Mouse (Mus musculus) left cerebral cortex, adult 2 months (tissue): ENCODE data around the gene Try5. TPM values are rescaled to one million over a fixed set of nuclear protein-coding genes. Genes with fewer than 3 reads are reported as not detected.
"Not testable (repeated sequence)": the region's sequence is repeated elsewhere in the genome, so short reads cannot be mapped to it uniquely, and the experiment has no call there.

Source experiments
- DNase-seq, 2 experiments: peaks; one replicate each; pipeline ENCODE4 v3.0.0; 2021 to 2022; ENCODE audit warnings: low spot score in 2 of 2, mixed read lengths in 1 of 2; ENCODE audit errors: extremely low spot score in 1 of 2
- H3K27ac ChIP-seq: fragments of 200-600 bp; 2 replicates; pipeline ENCODE4 v1.8.1; 2022
- H3K4me3 ChIP-seq: fragments of 200-600 bp; 2 replicates; pipeline ENCODE4 v1.8.1; 2022
- CTCF ChIP-seq: fragments of 200-600 bp; IDR thresholded peaks from 2 replicates; pipeline ENCODE4 v1.8.1; 2022; ENCODE audit warnings: antibody characterized with exemption, mild to moderate bottlenecking, moderate library complexity
- intact Hi-C: fragments of 180-260 bp; cut with DNase I; formaldehyde crosslinking; loops from one replicate; pipeline ENCODE4 v1.15.1; 2025
- long read RNA-seq, 2 experiments: library from polyadenylated mRNA; stranded (forward); transcript quantifications; one replicate each; pipeline ENCODE4 v2.0.0; 2021; ENCODE audit warnings: borderline mapping rate in 2 of 2
- total RNA-seq, 2 experiments: library from RNA; stranded (reverse); gene quantifications; 2 replicates each; pipeline ENCODE4 v1.2.3; 2021

The Try5 gene
- not detected for total RNA-seq
- long read RNA-seq, experiment 1: 0 reads
- long read RNA-seq, experiment 2: 0 reads

- H3K27ac ChIP-seq, H3K4me3 ChIP-seq, intact Hi-C loops, DNase-seq: not testable (repeated sequence)
These were observed at the start of gene Try5 for GRCm38 (mm10) chr6:41316741-41317140. Try5 (minus strand) TSS chr6:41316841.

- Histone ChIP-seq H3K27ac (no peak within 1 kb of the TSS), H3K4me3 (no peak within 1 kb of the TSS)
- intact Hi-C loops: no loop called here
- DNase-seq: no peak
- TF ChIP-seq CTCF: no peak
These were observed 37.3 kb upstream of the Try5 start, which contains the start of gene Try10 for GRCm38 (mm10) chr6:41353932-41354331. Try10 (plus strand) TSS chr6:41354105.

GRCm38 (mm10) chr6:41301969-41302368 lies 14.7 kb downstream of the Try5 start, which contains the start of gene Try4:
Try4 (plus strand) TSS chr6:41302269.
- H3K4me3 ChIP-seq: no peak within 1 kb of the TSS
- DNase-seq: no peak
- no peak for TF ChIP-seq CTCF
- intact Hi-C loops: no loop called here
- H3K27ac ChIP-seq: no peak within 1 kb of the TSS

- intact Hi-C loops: no loop called here
- Histone ChIP-seq H3K4me3 (no peak overlapping the region), H3K27ac (no peak overlapping the region)
- TF ChIP-seq CTCF: no peak
- DNase-seq: no peak
These were observed 18.4 kb downstream of the Try5 start for GRCm38 (mm10) chr6:41298255-41298654.

- Histone ChIP-seq H3K27ac (no peak overlapping the region), H3K4me3 (no peak overlapping the region)
- TF ChIP-seq CTCF: no peak
- intact Hi-C loops: no loop called here
- DNase-seq: no peak
These were observed 50.5 kb downstream of the Try5 start for GRCm38 (mm10) chr6:41266140-41266539.

- no peak overlapping the region for H3K4me3 ChIP-seq
- no peak for DNase-seq
- intact Hi-C loops: loop anchor here (2.0 kb wide), 1 partner anchor 268 kb away; no protein-coding TSS in a partner anchor
- no peak overlapping the region for H3K27ac ChIP-seq
- peak; percentile 71 for TF ChIP-seq CTCF
These were observed 53.8 kb downstream of the Try5 start for GRCm38 (mm10) chr6:41262796-41263195.

Other genes with a start within 250 kb of the Try5 start
- not detected for gene Try4, start 14.6 kb downstream of the Try5 start, total RNA-seq
- not detected for gene Try10, start 37.3 kb upstream of the Try5 start, total RNA-seq
- not detected for gene Prss3, start 60.8 kb upstream of the Try5 start, total RNA-seq
- not detected for gene Gm5771, start 75.5 kb upstream of the Try5 start, total RNA-seq
- under 1 TPM; 0.56 to 0.68 TPM for gene Gm10334, start 129.3 kb upstream of the Try5 start, total RNA-seq
- gene Prss1, start 142.1 kb upstream of the Try5 start, total RNA-seq: not detected
- gene Prss2, start 204.9 kb upstream of the Try5 start, total RNA-seq: not detected